Mouse (Mus musculus) limb, embryonic 14.5 days (tissue): ENCODE measurements around the gene Clec2d. TPM values are rescaled to one million over a fixed set of nuclear protein-coding genes. Genes with fewer than 3 reads are reported as not detected.
"Not testable (repeated sequence)": the region's sequence is repeated elsewhere in the genome, so short reads cannot be mapped to it uniquely, and the experiment has no call there.

Source experiments
- ATAC-seq: fragments of 200-750 bp; cut with Nextera tagmentation; 2 replicates; pipeline ENCODE4 v1.8.0; 2017; ENCODE audit warnings: low read depth, moderate number of reproducible peaks, moderate TSS enrichment; ENCODE audit not compliant: low FRiP score
- DNase-seq: peaks from one replicate; pipeline ENCODE4 v3.0.0-alpha.2; 2015; ENCODE audit warnings: low spot score
- H3K27ac ChIP-seq: fragments of 300-500 bp; sonication (generic); replicated peaks from 2 replicates; pipeline ENCODE4 v1.5.1; 2014; ENCODE audit warnings: low read depth, mild to moderate bottlenecking, low read length, moderate library complexity, mixed read lengths
- H3K27me3 ChIP-seq: fragments of 300-500 bp; sonication (generic); 2 replicates; pipeline ENCODE4 v1.6.1; 2014; ENCODE audit warnings: low read length, mixed read lengths; ENCODE audit not compliant: control insufficient read depth, insufficient read depth
- H3K36me3 ChIP-seq: fragments of 300-500 bp; sonication (generic); 2 replicates; pipeline ENCODE4 v1.6.1; 2014; ENCODE audit warnings: mild to moderate bottlenecking, low read length, moderate library complexity, mixed read lengths; ENCODE audit not compliant: control insufficient read depth, insufficient read depth
- H3K4me1 ChIP-seq: fragments of 300-500 bp; sonication (generic); 2 replicates; pipeline ENCODE4 v1.6.1; 2014; ENCODE audit warnings: antibody characterized with exemption, low read length, mixed read lengths; ENCODE audit not compliant: control insufficient read depth, insufficient read depth
- H3K4me2 ChIP-seq: fragments of 300-500 bp; sonication (generic); replicated peaks from 2 replicates; pipeline ENCODE4 v1.6.1; 2014; ENCODE audit warnings: low read depth, mild to moderate bottlenecking, low read length, moderate library complexity; ENCODE audit not compliant: severe bottlenecking
- H3K4me3 ChIP-seq: fragments of 300-500 bp; sonication (generic); replicated peaks from 2 replicates; pipeline ENCODE4 v1.5.1; 2014; ENCODE audit warnings: low read length
- H3K9ac ChIP-seq: fragments of 300-500 bp; sonication (generic); 2 replicates; pipeline ENCODE4 v1.6.1; 2014; ENCODE audit warnings: mild to moderate bottlenecking, low read depth, low read length, moderate library complexity; ENCODE audit not compliant: severe bottlenecking
- H3K9me3 ChIP-seq: fragments of 300-500 bp; sonication (generic); 2 replicates; pipeline ENCODE4 v1.6.1; 2016; ENCODE audit warnings: low read length; ENCODE audit not compliant: control insufficient read depth
- POLR2A ChIP-seq: fragments of 200-500 bp; IDR thresholded peaks from 2 replicates; pipeline ENCODE4 v1.8.0; 2012; ENCODE audit warnings: inconsistent platforms, mild to moderate bottlenecking, moderate library complexity, borderline replicate concordance; ENCODE audit not compliant: insufficient read depth, insufficient read length; ENCODE audit errors: extremely low read depth
- WGBS: fragments of 180-500 bp; shearing (Covaris S2); extraction: QIAGEN DNeasy Blood & Tissue Kit; methylation state at CpG from one replicate; pipeline ENCODE4 v1.1.7; 2014; 5-methylcytosine and 5-hydroxymethylcytosine counted together
- polyA plus RNA-seq, 2 experiments: library from polyadenylated mRNA; depleted of rRNA in 1 of 2; stranded (reverse) in 1 of 2; unstranded in 1 of 2; fragments of >200 nt; fragmentation: Nextera tagmentation in 1 of 2; extraction: Ambion mirVana in 1 of 2; gene quantifications; 2 replicates each; pipeline versions ENCODE4 v1.2.1 to v1.2.3; 2012 to 2014

Clec2d gene
- polyA plus RNA-seq, 2 experiments: 11.1 TPM; not detected in 1

GRCm38 (mm10) chr6:129182518-129182917 is 2.1 kb downstream of the Clec2d start:
- H3K4me1 ChIP-seq: no peaks in the 10 kb centered on the region
- H3K27ac ChIP-seq: no peak overlapping the region
- H3K4me2 ChIP-seq: no peak overlapping the region; the same call in 1 of the 2 replicates
- no peak for DNase-seq
- TF ChIP-seq POLR2A: no peak
- no peak overlapping the region for H3K4me3 ChIP-seq
- ATAC-seq: no peak
- H3K9me3 ChIP-seq: no peaks in the 10 kb centered on the region
- WGBS: 38% methylated on average over 1 of the region's 1 CpGs
- H3K36me3 ChIP-seq: no peaks in the 10 kb centered on the region; the same call in 1 of the 2 replicates
- H3K9ac ChIP-seq: no peak overlapping the region
- no peaks in the 10 kb centered on the region for H3K27me3 ChIP-seq

- H3K27me3 ChIP-seq, H3K9me3 ChIP-seq, H3K4me2 ChIP-seq, H3K27ac ChIP-seq, H3K4me1 ChIP-seq, H3K36me3 ChIP-seq, ATAC-seq, H3K4me3 ChIP-seq, DNase-seq, H3K9ac ChIP-seq: not testable (repeated sequence)
- 85% methylated on average over 4 of the region's 4 CpGs for WGBS
Measured at GRCm38 (mm10) chr6:129184001-129184400, 3.6 kb downstream of the Clec2d start.

- Histone ChIP-seq H3K4me3 (no peak overlapping the region), H3K36me3 (no peaks in the 10 kb centered on the region; the same call in 1 of the 2 replicates), H3K4me1 (no peaks in the 10 kb centered on the region), H3K27me3 (no peaks in the 10 kb centered on the region), H3K9ac (no peak overlapping the region), H3K9me3 (no peaks in the 10 kb centered on the region), H3K4me2 (no peak overlapping the region), H3K27ac (no peak overlapping the region)
- WGBS: 75% methylated on average over 5 of the region's 5 CpGs
- DNase-seq (no peak), ATAC-seq (no peak)
- no peak for TF ChIP-seq POLR2A
Measured at GRCm38 (mm10) chr6:129184788-129185187, 4.4 kb downstream of the Clec2d start.

GRCm38 (mm10) chr6:129186022-129186421 is 5.6 kb downstream of the Clec2d start:
- Histone ChIP-seq H3K9ac (no peak overlapping the region), H3K9me3 (no peaks in the 10 kb centered on the region), H3K4me2 (no peak overlapping the region), H3K4me1 (no peaks in the 10 kb centered on the region), H3K27ac (no peak overlapping the region), H3K36me3 (no peaks in the 10 kb centered on the region; the same call in 1 of the 2 replicates), H3K27me3 (no peaks in the 10 kb centered on the region), H3K4me3 (no peak overlapping the region)
- ATAC-seq: no peak
- 74% methylated on average over 4 of the region's 4 CpGs for WGBS
- DNase-seq: no peak
- no peak for TF ChIP-seq POLR2A

- Histone ChIP-seq H3K4me3 (no peak overlapping the region), H3K27me3 (no peaks in the 10 kb centered on the region), H3K4me2 (no peak overlapping the region), H3K27ac (no peak overlapping the region), H3K4me1 (no peaks in the 10 kb centered on the region), H3K9ac (no peak overlapping the region), H3K36me3 (no peaks in the 10 kb centered on the region; the same call in 1 of the 2 replicates), H3K9me3 (no peaks in the 10 kb centered on the region)
- TF ChIP-seq POLR2A: no peak
- 90% methylated on average over 5 of the region's 5 CpGs for WGBS
- ATAC-seq (no peak), DNase-seq (no peak)
Measured at GRCm38 (mm10) chr6:129186457-129187199, 6.2 kb downstream of the Clec2d start.

GRCm38 (mm10) chr6:129187200-129187651 is 6.8 kb downstream of the Clec2d start:
- Histone ChIP-seq H3K9me3 (no peaks in the 10 kb centered on the region), H3K9ac (no peak overlapping the region), H3K4me2 (no peak overlapping the region), H3K36me3 (no peaks in the 10 kb centered on the region; the same call in 1 of the 2 replicates), H3K27me3 (no peaks in the 10 kb centered on the region), H3K4me3 (no peak overlapping the region), H3K27ac (no peak overlapping the region), H3K4me1 (no peaks in the 10 kb centered on the region)
- no peak for DNase-seq
- ATAC-seq: no peak
- TF ChIP-seq POLR2A: no peak

GRCm38 (mm10) chr6:129187816-129188215 is 7.4 kb downstream of the Clec2d start:
- not testable (repeated sequence) for H3K4me1 ChIP-seq, H3K4me2 ChIP-seq, H3K36me3 ChIP-seq, DNase-seq, H3K27me3 ChIP-seq, H3K27ac ChIP-seq, H3K9ac ChIP-seq, ATAC-seq, H3K4me3 ChIP-seq, H3K9me3 ChIP-seq
- 93% methylated on average over 3 of the region's 3 CpGs for WGBS
